Comparison of ENCODE assay signal across 20 mouse cellular contexts in genomic region chr2:93645197-93645596, GRCm38 (mm10). TPM values are rescaled to one million over a fixed set of nuclear protein-coding genes. Genes with fewer than 3 reads are reported as not detected.
DNase-seq lines count a peak whose midpoint lies in the region; ATAC-seq and TF ChIP-seq lines count a peak whose summit lies in the region.
"Had no signal": no experiment of that assay in that cellular context is flagged by ENCODE, and none has a peak within 500 bp of the region (broad histone marks: within the 10 kb centered on the region; RNA-seq: fewer than 3 reads in every experiment).

No protein-coding gene starts in this region.

- TF ChIP-seq POLR2A in thymus, adult 2 months (IDR thresholded peaks at IDR 0.05; ENCODE audit: control insufficient read depth, extremely low read depth, insufficient read depth, low read length, poor library complexity): no peak

- H3K36me3 ChIP-seq in forebrain, postnatal 0 days (ENCODE audit: insufficient read depth): no peaks in the 10 kb centered on the region
- no peaks in the 10 kb centered on the region for H3K36me3 ChIP-seq in forebrain, embryonic 15.5 days
- no peaks in the 10 kb centered on the region for H3K36me3 ChIP-seq in midbrain, embryonic 12.5 days
- H3K36me3 ChIP-seq in midbrain, postnatal 0 days (ENCODE audit: insufficient read depth, low read length): no peaks in the 10 kb centered on the region
- H3K36me3 ChIP-seq in embryonic facial prominence, embryonic 12.5 days: no peaks in the 10 kb centered on the region
- no peaks in the 10 kb centered on the region for H3K36me3 ChIP-seq in limb, embryonic 13.5 days
- no peaks in the 10 kb centered on the region for H3K36me3 ChIP-seq in thymus, adult 2 months (ENCODE audit: control insufficient read depth, insufficient read depth, low read length)
- H3K36me3 ChIP-seq: heart, embryonic 13.5 days; neural tube, embryonic 13.5 days had no signal

- 28% methylated on average over 10 of the region's 10 CpGs for WGBS in forebrain, postnatal 0 days
- WGBS in forebrain, embryonic 15.5 days: 17% methylated on average over 10 of the region's 10 CpGs
- WGBS in midbrain, embryonic 12.5 days: 2% methylated on average over 10 of the region's 10 CpGs
- WGBS in midbrain, postnatal 0 days: 21% methylated on average over 10 of the region's 10 CpGs
- WGBS in embryonic facial prominence, embryonic 12.5 days: 12% methylated on average over 10 of the region's 10 CpGs
- WGBS in limb, embryonic 13.5 days: 26% methylated on average over 10 of the region's 10 CpGs
- 91% methylated on average over 10 of the region's 10 CpGs for WGBS in thymus, adult 2 months

- 0 out of 2 replicates have a peak overlapping the region, but pooled peaks have one; percentile 6 for H3K4me2 ChIP-seq in forebrain, postnatal 0 days (ENCODE audit: low read depth)
- no peak overlapping the region for H3K4me2 ChIP-seq in forebrain, embryonic 15.5 days (replicated peaks)
- no peak overlapping the region for H3K4me2 ChIP-seq in midbrain, embryonic 12.5 days (replicated peaks)
- no peak overlapping the region for H3K4me2 ChIP-seq in midbrain, postnatal 0 days (ENCODE audit: low read depth, low read length, poor library complexity, severe bottlenecking)
- H3K4me2 ChIP-seq in embryonic facial prominence, embryonic 12.5 days (replicated peaks): peak overlapping the region; percentile 67
- H3K4me2 ChIP-seq in limb, embryonic 13.5 days (replicated peaks): peak overlapping the region; percentile 91

- H3K27ac ChIP-seq in forebrain, postnatal 0 days (ENCODE audit: low read depth, low read length): no peak overlapping the region
- no peak overlapping the region for H3K27ac ChIP-seq in forebrain, embryonic 15.5 days (replicated peaks)
- H3K27ac ChIP-seq in midbrain, embryonic 12.5 days (replicated peaks): no peak overlapping the region
- H3K27ac ChIP-seq in midbrain, postnatal 0 days (ENCODE audit: low read depth, low read length): no peak overlapping the region
- peak overlapping the region; percentile 100 for H3K27ac ChIP-seq in embryonic facial prominence, embryonic 12.5 days
- H3K27ac ChIP-seq in limb, embryonic 13.5 days: no peak overlapping the region
- no peak overlapping the region for H3K27ac ChIP-seq in thymus, adult 2 months (ENCODE audit: control insufficient read depth, insufficient read depth, low read length)
- H3K27ac ChIP-seq: heart, embryonic 13.5 days; macrophage; neural tube, embryonic 13.5 days; stomach, postnatal 0 days had no signal

- no peak overlapping the region for H3K9ac ChIP-seq in forebrain, postnatal 0 days
- no peak overlapping the region for H3K9ac ChIP-seq in forebrain, embryonic 15.5 days (replicated peaks)
- no peak overlapping the region for H3K9ac ChIP-seq in midbrain, embryonic 12.5 days (replicated peaks)
- no peak overlapping the region for H3K9ac ChIP-seq in midbrain, postnatal 0 days (replicated peaks; ENCODE audit: low read length, poor library complexity, severe bottlenecking)
- H3K9ac ChIP-seq in embryonic facial prominence, embryonic 12.5 days: peak overlapping the region; percentile 99
- no peak overlapping the region for H3K9ac ChIP-seq in limb, embryonic 13.5 days
- H3K9ac ChIP-seq: neural tube, embryonic 13.5 days had no signal

- H3K4me1 ChIP-seq in forebrain, postnatal 0 days (ENCODE audit: insufficient read depth): no peaks in the 10 kb centered on the region
- H3K4me1 ChIP-seq in forebrain, embryonic 15.5 days: peaks cover 27% of the 10 kb centered on the region
- H3K4me1 ChIP-seq in midbrain, embryonic 12.5 days: peaks cover 19% of the 10 kb centered on the region
- H3K4me1 ChIP-seq in midbrain, postnatal 0 days (ENCODE audit: insufficient read depth, low read length): peaks cover 11% of the 10 kb centered on the region
- H3K4me1 ChIP-seq in embryonic facial prominence, embryonic 12.5 days: peaks cover 42% of the 10 kb centered on the region
- peaks cover 61% of the 10 kb centered on the region for H3K4me1 ChIP-seq in limb, embryonic 13.5 days
- no peaks in the 10 kb centered on the region for H3K4me1 ChIP-seq in thymus, adult 2 months (replicated peaks; ENCODE audit: control insufficient read depth, insufficient read depth, low read length)

- no peak overlapping the region for H3K4me3 ChIP-seq in forebrain, postnatal 0 days (ENCODE audit: low read depth, low read length)
- no peak overlapping the region for H3K4me3 ChIP-seq in forebrain, embryonic 15.5 days
- H3K4me3 ChIP-seq in midbrain, embryonic 12.5 days: peak overlapping the region; percentile 13
- H3K4me3 ChIP-seq in midbrain, postnatal 0 days (ENCODE audit: low read depth, low read length): no peak overlapping the region
- H3K4me3 ChIP-seq in embryonic facial prominence, embryonic 12.5 days: peak overlapping the region; percentile 70
- H3K4me3 ChIP-seq in limb, embryonic 13.5 days: peak overlapping the region; percentile 33
- no peak overlapping the region for H3K4me3 ChIP-seq in thymus, adult 2 months (ENCODE audit: control insufficient read depth, insufficient read depth, low read length)

- no peaks in the 10 kb centered on the region for H3K9me3 ChIP-seq in forebrain, postnatal 0 days (ENCODE audit: low read length)
- H3K9me3 ChIP-seq in forebrain, embryonic 15.5 days: no peaks in the 10 kb centered on the region
- no peaks in the 10 kb centered on the region for H3K9me3 ChIP-seq in midbrain, embryonic 12.5 days
- no peaks in the 10 kb centered on the region for H3K9me3 ChIP-seq in midbrain, postnatal 0 days (ENCODE audit: low read length)
- H3K9me3 ChIP-seq in embryonic facial prominence, embryonic 12.5 days: no peaks in the 10 kb centered on the region
- no peaks in the 10 kb centered on the region for H3K9me3 ChIP-seq in limb, embryonic 13.5 days
- H3K9me3 ChIP-seq: heart, embryonic 13.5 days; neural tube, embryonic 13.5 days had no signal

- no peak for DNase-seq in forebrain, postnatal 0 days
- DNase-seq in midbrain, postnatal 0 days (ENCODE audit: low spot score): no peak
- no peak for DNase-seq in right cerebral cortex, adult 2 months (ENCODE audit: low spot score in 2 of 2)
- no peak for DNase-seq in thymus, adult 2 months
- DNase-seq: B cell, adult 2 months; cerebellum, adult 8-10 months; heart, adult 11 months; right cerebral cortex, postnatal 25 days; thymus, postnatal 25 days had no signal

- H3K27me3 ChIP-seq in forebrain, postnatal 0 days (ENCODE audit: insufficient read depth, low read length): peaks cover 64% of the 10 kb centered on the region
- peaks cover 81% of the 10 kb centered on the region for H3K27me3 ChIP-seq in forebrain, embryonic 15.5 days
- H3K27me3 ChIP-seq in midbrain, embryonic 12.5 days: peaks cover 98% of the 10 kb centered on the region
- H3K27me3 ChIP-seq in midbrain, postnatal 0 days (ENCODE audit: insufficient read depth, low read length): peaks cover 76% of the 10 kb centered on the region
- peaks cover 50% of the 10 kb centered on the region for H3K27me3 ChIP-seq in embryonic facial prominence, embryonic 12.5 days
- peaks cover 96% of the 10 kb centered on the region for H3K27me3 ChIP-seq in limb, embryonic 13.5 days
- peaks cover 21% of the 10 kb centered on the region for H3K27me3 ChIP-seq in thymus, adult 2 months (ENCODE audit: control insufficient read depth, insufficient read depth, low read length)

- no peak for ATAC-seq in forebrain, postnatal 0 days
- ATAC-seq in forebrain, embryonic 15.5 days (replicated peaks): no peak
- ATAC-seq in midbrain, embryonic 12.5 days (ENCODE audit: low FRiP score, low read depth): no peak
- ATAC-seq in midbrain, postnatal 0 days (ENCODE audit: low FRiP score): no peak
- ATAC-seq in embryonic facial prominence, embryonic 12.5 days (ENCODE audit: insufficient number of reproducible peaks, insufficient read depth, low FRiP score, low TSS enrichment): no peak
- no peak for ATAC-seq in limb, embryonic 13.5 days (ENCODE audit: low FRiP score, low read depth)
- ATAC-seq: intestine, embryonic 16.5 days had no signal

- no peak for TF ChIP-seq CTCF in forebrain, postnatal 0 days (IDR thresholded peaks at IDR 0.05; ENCODE audit: low read depth)
- TF ChIP-seq CTCF in midbrain, postnatal 0 days (IDR thresholded peaks at IDR 0.05): no peak
- TF ChIP-seq CTCF in thymus, adult 2 months (IDR thresholded peaks at IDR 0.05; ENCODE audit: borderline replicate concordance, control insufficient read depth, extremely low read depth, insufficient read depth, low read length, poor library complexity): no peak

RNA-seq across cellular contexts. Expression of gene Alx4, which starts 3.0 kb away (rescaled TPM):
- total RNA-seq in forebrain, postnatal 0 days (2014; rRNA removed): 2.6 and 4.2 TPM in 2 replicates
- polyA plus RNA-seq in forebrain, postnatal 0 days (2015; fragmentation: Nextera tagmentation; extraction: Ambion mirVana): 0.58 and 0.72 TPM in 2 replicates
- polyA plus RNA-seq in forebrain, embryonic 15.5 days (2015; fragmentation: Nextera tagmentation; extraction: Ambion mirVana): 0.65 and 0.85 TPM in 2 replicates
- 4.2 and 5.7 TPM in 2 replicates for polyA plus RNA-seq in midbrain, embryonic 12.5 days (2016; fragmentation: Nextera tagmentation; extraction: Ambion mirVana)
- total RNA-seq in midbrain, postnatal 0 days (2014; rRNA removed): 3.4 and 3.5 TPM in 2 replicates
- 0.48 TPM in 2 replicates for polyA plus RNA-seq in midbrain, postnatal 0 days (2015; fragmentation: Nextera tagmentation; extraction: Ambion mirVana)
- 24.3 and 27.8 TPM in 2 replicates for polyA plus RNA-seq in embryonic facial prominence, embryonic 12.5 days (2016; fragmentation: Nextera tagmentation; extraction: Ambion mirVana)
- polyA plus RNA-seq in limb, embryonic 13.5 days (2015; fragmentation: Nextera tagmentation; extraction: Ambion mirVana): 2.5 and 2.6 TPM in 2 replicates
- 0.23 and 0.32 TPM in 2 replicates for polyA plus RNA-seq in thymus, adult 2 months (2012; rRNA removed)
- total RNA-seq: liver, adult 2 months; monocyte, adult 5-6 weeks had no signal
- polyA plus RNA-seq: liver, adult 2 months; macrophage had no signal

Comparison
In these comparisons a context has a peak if more than half of its experiments do, and no peak if none do; other contexts are left out.
1. H3K4me2 ChIP-seq: peak in forebrain, postnatal 0 days (single experiment), embryonic facial prominence, embryonic 12.5 days (single experiment) and limb, embryonic 13.5 days (single experiment); none in forebrain, embryonic 15.5 days (single experiment), midbrain, embryonic 12.5 days (single experiment) and midbrain, postnatal 0 days (single experiment).
2. H3K4me3 ChIP-seq: peak in midbrain, embryonic 12.5 days (single experiment), embryonic facial prominence, embryonic 12.5 days (single experiment) and limb, embryonic 13.5 days (single experiment); none in forebrain, postnatal 0 days (single experiment), forebrain, embryonic 15.5 days (single experiment), midbrain, postnatal 0 days (single experiment) and thymus, adult 2 months (single experiment).